18 mouse cellular contexts compared by ENCODE assay signal in genomic region chr3:148418067-148418466, GRCm38 (mm10).
DNase-seq lines count a peak whose midpoint lies in the region; ATAC-seq lines count a peak whose summit lies in the region.
"Had no signal": no experiment of that assay in that cellular context is flagged by ENCODE, and none has a peak within 500 bp of the region (broad histone marks: within the 10 kb centered on the region; RNA-seq: fewer than 3 reads in every experiment).

No protein-coding gene starts in this region.

- no peaks in the 10 kb centered on the region for H3K4me1 ChIP-seq in embryonic facial prominence, embryonic 14.5 days (ENCODE audit: control insufficient read depth, insufficient read depth, low read length)
- H3K4me1 ChIP-seq in embryonic facial prominence, embryonic 10.5 days: peaks cover 12% of the 10 kb centered on the region
- H3K4me1 ChIP-seq in limb, embryonic 12.5 days (replicated peaks): peaks cover 15% of the 10 kb centered on the region
- peaks cover 20% of the 10 kb centered on the region for H3K4me1 ChIP-seq in limb, embryonic 10.5 days
- H3K4me1 ChIP-seq in liver, embryonic 16.5 days (ENCODE audit: control insufficient read depth, low read depth, low read length): peaks cover 5% of the 10 kb centered on the region
- H3K4me1 ChIP-seq in hindbrain, embryonic 11.5 days (replicated peaks; ENCODE audit: control insufficient read depth, insufficient read depth, low read length): no peaks in the 10 kb centered on the region

- H3K27ac ChIP-seq in embryonic facial prominence, embryonic 14.5 days (replicated peaks; ENCODE audit: low read depth, low read length): no peak overlapping the region
- H3K27ac ChIP-seq in embryonic facial prominence, embryonic 10.5 days (replicated peaks): no peak overlapping the region
- no peak overlapping the region for H3K27ac ChIP-seq in limb, embryonic 12.5 days
- no peak overlapping the region for H3K27ac ChIP-seq in limb, embryonic 10.5 days
- H3K27ac ChIP-seq in liver, embryonic 16.5 days (ENCODE audit: low read length): no peak overlapping the region
- no peak overlapping the region for H3K27ac ChIP-seq in hindbrain, embryonic 11.5 days (ENCODE audit: low read depth, low read length)
- H3K27ac ChIP-seq: gastrocnemius, adult 2 months; midbrain, embryonic 12.5 days had no signal

- H3K9me3 ChIP-seq in embryonic facial prominence, embryonic 14.5 days (ENCODE audit: control insufficient read depth, low read length): no peaks in the 10 kb centered on the region
- no peaks in the 10 kb centered on the region for H3K9me3 ChIP-seq in embryonic facial prominence, embryonic 10.5 days
- no peaks in the 10 kb centered on the region for H3K9me3 ChIP-seq in limb, embryonic 12.5 days
- H3K9me3 ChIP-seq in limb, embryonic 10.5 days (replicated peaks): no peaks in the 10 kb centered on the region
- H3K9me3 ChIP-seq in liver, embryonic 16.5 days (replicated peaks; ENCODE audit: control insufficient read depth, low read length): no peaks in the 10 kb centered on the region
- no peaks in the 10 kb centered on the region for H3K9me3 ChIP-seq in hindbrain, embryonic 11.5 days (ENCODE audit: control insufficient read depth, low read length)
- H3K9me3 ChIP-seq: midbrain, embryonic 12.5 days had no signal

- H3K4me3 ChIP-seq in embryonic facial prominence, embryonic 14.5 days (ENCODE audit: low read depth, low read length): no peak overlapping the region
- H3K4me3 ChIP-seq in embryonic facial prominence, embryonic 10.5 days: no peak overlapping the region
- no peak overlapping the region for H3K4me3 ChIP-seq in limb, embryonic 12.5 days (replicated peaks)
- H3K4me3 ChIP-seq in limb, embryonic 10.5 days: no peak overlapping the region
- H3K4me3 ChIP-seq in liver, embryonic 16.5 days (ENCODE audit: low read depth, low read length): no peak overlapping the region
- no peak overlapping the region for H3K4me3 ChIP-seq in hindbrain, embryonic 11.5 days (ENCODE audit: low read depth, low read length)
- H3K4me3 ChIP-seq: gastrocnemius, adult 2 months; midbrain, embryonic 12.5 days had no signal

- WGBS in embryonic facial prominence, embryonic 14.5 days: 11% methylated on average over 6 of the region's 6 CpGs
- whole genome bisulfite sequencing in embryonic facial prominence, embryonic 10.5 days: 17% methylated on average over 6 of the region's 6 CpGs
- 7% methylated on average over 6 of the region's 6 CpGs for WGBS in limb, embryonic 12.5 days
- 9% methylated on average over 6 of the region's 6 CpGs for whole genome bisulfite sequencing in limb, embryonic 10.5 days
- 8% methylated on average over 6 of the region's 6 CpGs for WGBS in liver, embryonic 16.5 days (ENCODE audit: insufficient replicate concordance)
- WGBS in hindbrain, embryonic 11.5 days: 41% methylated on average over 6 of the region's 6 CpGs

- no peak overlapping the region for H3K4me2 ChIP-seq in embryonic facial prominence, embryonic 14.5 days (ENCODE audit: low read depth, low read length)
- peak overlapping the region; percentile 34; the same call in 1 of the 2 replicates for H3K4me2 ChIP-seq in limb, embryonic 12.5 days
- no peak overlapping the region for H3K4me2 ChIP-seq in liver, embryonic 16.5 days (ENCODE audit: low read depth, low read length)
- H3K4me2 ChIP-seq in hindbrain, embryonic 11.5 days (replicated peaks; ENCODE audit: low read depth, low read length): no peak overlapping the region
- H3K4me2 ChIP-seq: midbrain, embryonic 12.5 days had no signal

- H3K27me3 ChIP-seq in embryonic facial prominence, embryonic 14.5 days (replicated peaks; ENCODE audit: control insufficient read depth, insufficient read depth, low read length): no peaks in the 10 kb centered on the region; the same call in 1 of the 2 replicates
- peaks cover 8% of the 10 kb centered on the region; the same call in 1 of the 2 replicates for H3K27me3 ChIP-seq in embryonic facial prominence, embryonic 10.5 days (replicated peaks; ENCODE audit: low read depth, poor library complexity, severe bottlenecking)
- peaks cover 10% of the 10 kb centered on the region for H3K27me3 ChIP-seq in limb, embryonic 12.5 days
- peaks cover 5% of the 10 kb centered on the region; the same call in 1 of the 2 replicates for H3K27me3 ChIP-seq in limb, embryonic 10.5 days (ENCODE audit: low read depth, poor library complexity, severe bottlenecking)
- H3K27me3 ChIP-seq in liver, embryonic 16.5 days (ENCODE audit: control insufficient read depth, insufficient read depth, low read depth, low read length): no peaks in the 10 kb centered on the region
- no peaks in the 10 kb centered on the region for H3K27me3 ChIP-seq in hindbrain, embryonic 11.5 days (ENCODE audit: control insufficient read depth, insufficient read depth, low read length)
- H3K27me3 ChIP-seq: midbrain, embryonic 12.5 days had no signal

- H3K9ac ChIP-seq in embryonic facial prominence, embryonic 14.5 days (ENCODE audit: low read depth, low read length): no peak overlapping the region
- H3K9ac ChIP-seq in limb, embryonic 12.5 days (replicated peaks): no peak overlapping the region
- no peak overlapping the region; the same call in 1 of the 2 replicates for H3K9ac ChIP-seq in liver, embryonic 16.5 days (ENCODE audit: low read depth, low read length)
- H3K9ac ChIP-seq in hindbrain, embryonic 11.5 days (ENCODE audit: low read depth, low read length): no peak overlapping the region
- H3K9ac ChIP-seq: midbrain, embryonic 12.5 days had no signal

- peak; percentile 72; the same call in 1 of the 2 replicates for ATAC-seq in embryonic facial prominence, embryonic 14.5 days (ENCODE audit: low read depth)
- ATAC-seq in limb, embryonic 12.5 days (ENCODE audit: insufficient number of reproducible peaks, insufficient read depth, low FRiP score, low TSS enrichment, low read depth): no peak
- ATAC-seq in liver, embryonic 16.5 days (ENCODE audit: low read depth): peak; percentile 69
- no peak for ATAC-seq in hindbrain, embryonic 11.5 days (ENCODE audit: low FRiP score)
- ATAC-seq: forebrain, embryonic 14.5 days had no signal

- no peaks in the 10 kb centered on the region for H3K36me3 ChIP-seq in embryonic facial prominence, embryonic 14.5 days (ENCODE audit: control insufficient read depth, insufficient read depth, low read length)
- no peaks in the 10 kb centered on the region for H3K36me3 ChIP-seq in embryonic facial prominence, embryonic 10.5 days (replicated peaks)
- no peaks in the 10 kb centered on the region for H3K36me3 ChIP-seq in limb, embryonic 12.5 days
- no peaks in the 10 kb centered on the region for H3K36me3 ChIP-seq in limb, embryonic 10.5 days
- no peaks in the 10 kb centered on the region for H3K36me3 ChIP-seq in liver, embryonic 16.5 days (ENCODE audit: control insufficient read depth, insufficient read depth)
- H3K36me3 ChIP-seq in hindbrain, embryonic 11.5 days (ENCODE audit: control insufficient read depth, insufficient read depth, low read length): no peaks in the 10 kb centered on the region
- H3K36me3 ChIP-seq: midbrain, embryonic 12.5 days had no signal

- peak; percentile 47 for DNase-seq in embryonic facial prominence, embryonic 14.5 days (ENCODE audit: low spot score)
- DNase-seq in embryonic facial prominence, embryonic 10.5 days (ENCODE audit: low spot score): no peak
- no peak for DNase-seq in limb, embryonic 10.5 days (ENCODE audit: low spot score)
- DNase-seq in brain, adult 2 months (ENCODE audit: low read depth, low spot score): peak; percentile 4
- no peak for DNase-seq in hindbrain, embryonic 11.5 days (ENCODE audit: low spot score)
- DNase-seq in urinary bladder, postnatal 36 days (ENCODE audit: low spot score in 2 of 2): no peak
- DNase-seq: cerebellum, adult 18-20 months; gastrocnemius, adult 2 months; heart, postnatal 36 days; kidney, adult 9 months; layer of hippocampus, postnatal 36 days; left cerebral cortex, postnatal 4 days; right cerebral cortex, postnatal 25 days; thymus, postnatal 4 days had no signal

Comparison
In these comparisons a context has a peak if more than half of its experiments do, and no peak if none do; other contexts are left out.
1. DNase-seq: peak in embryonic facial prominence, embryonic 14.5 days (single experiment) and brain, adult 2 months (single experiment); none in embryonic facial prominence, embryonic 10.5 days (single experiment), limb, embryonic 10.5 days (single experiment), hindbrain, embryonic 11.5 days (single experiment) and urinary bladder, postnatal 36 days (0 of 2).
2. ATAC-seq: peak in embryonic facial prominence, embryonic 14.5 days (single experiment) and liver, embryonic 16.5 days (single experiment); none in limb, embryonic 12.5 days (single experiment) and hindbrain, embryonic 11.5 days (single experiment).